Mouse (Mus musculus) frontal cortex, postnatal 25 days (tissue): ENCODE measurements around the gene Rars2.
"Not testable (repeated sequence)": the region's sequence is repeated elsewhere in the genome, so short reads cannot be mapped to it uniquely, and the experiment has no call there.

Source experiments
- DNase-seq, 2 experiments: peaks; one replicate each; pipeline ENCODE4 v3.0.0; 2022; ENCODE audit warnings: low spot score in 2 of 2

Gene Rars2

DNA sequence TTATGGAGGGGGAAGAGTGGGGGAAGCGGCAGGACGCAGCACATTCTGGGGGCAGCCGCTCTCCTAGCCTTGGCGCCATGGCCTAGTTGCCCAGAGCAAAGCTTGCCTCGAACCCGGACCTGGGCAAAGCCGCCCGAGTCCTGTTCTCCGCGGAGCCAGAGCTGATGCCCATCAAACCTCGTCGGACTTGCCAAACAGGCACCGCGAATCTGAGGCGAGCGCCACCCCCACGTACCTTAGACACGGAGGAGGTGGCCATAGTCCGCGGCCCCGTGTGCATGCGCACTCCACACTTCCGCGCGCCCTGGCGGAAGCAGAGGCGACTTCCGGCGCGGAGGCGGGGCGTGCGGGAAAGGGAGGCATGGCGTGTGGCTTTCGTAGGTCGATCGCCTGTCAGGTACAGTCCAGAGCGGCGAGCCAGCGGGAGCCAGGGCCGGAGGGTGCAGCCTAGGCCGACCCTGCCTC is at the start of gene Rars2, which contains the start of gene Orc3:
TSS of gene Rars2 (plus strand) at position 328 of the 465 bp plus-strand sequence.
TSS of gene Orc3 (minus strand) at position 315 of the 465 bp plus-strand sequence.
- DNase-seq: peak; percentile 80 to 91

GRCm38 (mm10) chr4:34566226-34566625 is 48.5 kb upstream of the Rars2 start:
- no peak for DNase-seq

GRCm38 (mm10) chr4:34572876-34573275 is 41.9 kb upstream of the Rars2 start:
- no peak for DNase-seq

- no peak for DNase-seq
Observed at GRCm38 (mm10) chr4:34577028-34577427, 37.7 kb upstream of the Rars2 start.

DNA sequence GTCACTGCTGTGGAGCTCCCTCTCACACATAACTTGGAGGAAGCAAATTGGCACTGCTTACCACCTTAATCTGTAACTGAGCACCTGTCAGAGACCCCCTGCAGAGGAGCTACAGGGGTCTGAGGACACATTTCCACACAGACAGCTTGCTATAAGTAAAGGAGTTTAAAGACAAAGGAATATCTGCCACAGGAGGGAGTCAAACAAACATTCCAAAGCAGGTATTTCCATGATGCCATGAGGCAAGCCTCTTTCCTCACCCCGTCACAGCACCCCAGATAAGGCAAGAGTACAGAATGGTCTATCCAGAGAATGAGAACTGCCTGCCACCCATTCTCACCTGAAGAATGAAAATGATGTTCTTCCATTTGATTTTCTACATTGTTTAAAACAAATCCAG is 35.5 kb upstream of the Rars2 start:
- DNase-seq: no peak

GRCm38 (mm10) chr4:34581489-34581888 is 33.3 kb upstream of the Rars2 start:
- not testable (repeated sequence) for DNase-seq

GRCm38 (mm10) chr4:34581990-34582389 is 32.8 kb upstream of the Rars2 start:
- no peak for DNase-seq

DNA sequence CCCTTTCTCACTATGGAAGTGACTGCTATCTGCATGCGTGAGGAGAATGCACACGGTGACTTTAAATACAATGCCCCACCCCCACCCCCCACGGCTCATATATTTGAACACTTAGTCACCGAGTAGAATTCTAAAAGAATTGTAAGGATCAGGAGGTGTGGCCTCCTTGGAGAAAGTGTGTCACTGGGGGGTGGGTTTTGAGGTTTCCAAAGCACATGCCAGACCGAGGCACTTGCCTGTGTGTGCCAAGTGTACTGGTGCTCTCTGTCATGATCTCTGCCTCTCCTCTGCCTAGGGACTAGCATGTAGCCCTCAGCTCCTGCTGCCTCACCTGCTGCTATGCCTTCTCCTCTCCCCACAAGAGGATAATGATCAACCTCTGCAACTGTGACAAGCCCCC is 32.3 kb upstream of the Rars2 start:
- no peak for DNase-seq

DNA sequence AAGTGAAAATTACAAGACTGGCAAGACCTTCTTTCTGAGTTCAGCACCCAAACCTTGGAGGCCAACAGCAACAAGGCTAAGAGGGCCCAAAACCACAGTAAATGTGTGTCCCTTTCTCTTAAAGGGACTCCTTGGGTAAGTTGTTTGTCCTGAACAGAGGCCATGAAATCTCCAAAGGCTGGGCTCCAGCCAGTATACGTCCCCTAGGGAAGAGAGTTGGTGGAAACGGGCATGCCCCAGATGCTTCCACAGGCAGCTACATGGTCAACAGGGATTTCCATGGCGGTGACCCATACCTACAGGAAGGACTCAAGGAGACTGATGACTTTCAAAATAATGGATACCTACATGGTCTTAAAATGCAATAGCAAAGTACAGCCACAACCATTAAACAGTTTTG is 31.3 kb upstream of the Rars2 start:
- no peak for DNase-seq

GRCm38 (mm10) chr4:34584871-34585607 is 29.7 kb upstream of the Rars2 start:
- no peak for DNase-seq

DNA sequence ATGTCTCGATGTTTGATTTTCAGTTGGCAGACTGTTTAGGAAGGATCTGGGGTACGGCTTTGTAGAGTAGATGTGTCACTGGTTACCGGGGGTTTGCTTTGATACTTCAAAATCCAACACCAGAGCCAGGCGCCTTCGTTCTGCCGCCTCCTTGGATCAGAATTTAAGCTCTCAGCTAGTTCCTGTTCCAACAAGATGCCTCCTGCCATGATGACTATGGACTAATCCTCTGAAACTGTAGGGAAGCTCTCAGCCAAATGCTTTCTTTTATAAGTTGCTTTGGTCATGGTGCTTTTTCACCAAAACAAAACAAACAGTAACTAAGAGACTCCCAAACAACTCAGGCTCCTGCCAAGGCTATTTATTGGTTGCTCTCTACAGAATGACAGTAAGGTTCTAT is 11.6 kb upstream of the Rars2 start:
- no peak for DNase-seq

DNA sequence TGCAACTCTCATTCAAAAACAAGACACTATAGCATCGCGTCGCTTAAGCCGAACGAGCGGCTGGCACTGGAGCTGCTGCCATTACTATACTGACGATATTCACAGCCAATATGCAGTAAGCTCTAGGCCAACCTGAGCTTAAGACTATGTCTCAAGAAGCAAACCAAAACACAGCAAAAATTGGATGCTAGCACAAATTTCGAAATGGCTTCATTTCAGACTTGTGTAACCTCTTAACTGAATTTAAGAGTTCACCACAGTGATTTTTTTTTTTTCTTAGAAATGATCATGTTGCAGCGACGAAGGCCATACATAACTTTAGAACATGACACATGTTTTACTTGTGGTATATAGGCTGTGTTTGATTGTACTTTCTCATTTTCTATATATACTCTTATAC is 8.1 kb upstream of the Rars2 start:
- DNase-seq: no peak

DNA sequence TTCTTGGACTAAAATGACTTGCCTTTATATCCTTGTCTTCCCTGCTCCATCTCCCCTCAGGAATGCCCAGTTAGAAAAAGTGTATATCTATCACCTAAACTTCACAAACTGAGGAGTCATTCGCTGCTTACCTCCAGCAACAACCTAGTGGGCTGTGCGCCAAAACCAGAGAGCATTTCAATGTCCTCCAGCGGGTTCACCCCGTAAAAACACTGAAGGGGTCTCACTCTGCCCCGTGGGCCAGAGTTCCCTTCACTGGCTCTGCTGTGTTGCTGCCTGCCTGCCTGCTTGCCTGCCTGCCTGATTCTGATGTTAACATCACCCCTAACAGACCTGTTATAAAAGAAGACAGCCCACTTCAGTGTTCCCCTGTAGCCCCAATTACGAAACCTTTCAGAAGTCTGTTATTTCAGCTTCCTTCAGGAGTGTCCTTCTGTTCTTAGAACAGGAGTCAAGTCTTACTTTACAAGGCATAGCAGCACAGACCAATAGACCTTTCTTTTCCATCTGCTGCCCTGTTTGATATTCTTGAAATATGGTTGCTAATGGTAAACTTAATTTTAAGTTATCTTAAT is 1.1 kb upstream of the Rars2 start:
- DNase-seq: no peak

- DNase-seq: peak; percentile 21
Observed at GRCm38 (mm10) chr4:34615303-34615702, 546 bp downstream of the Rars2 start.

DNA sequence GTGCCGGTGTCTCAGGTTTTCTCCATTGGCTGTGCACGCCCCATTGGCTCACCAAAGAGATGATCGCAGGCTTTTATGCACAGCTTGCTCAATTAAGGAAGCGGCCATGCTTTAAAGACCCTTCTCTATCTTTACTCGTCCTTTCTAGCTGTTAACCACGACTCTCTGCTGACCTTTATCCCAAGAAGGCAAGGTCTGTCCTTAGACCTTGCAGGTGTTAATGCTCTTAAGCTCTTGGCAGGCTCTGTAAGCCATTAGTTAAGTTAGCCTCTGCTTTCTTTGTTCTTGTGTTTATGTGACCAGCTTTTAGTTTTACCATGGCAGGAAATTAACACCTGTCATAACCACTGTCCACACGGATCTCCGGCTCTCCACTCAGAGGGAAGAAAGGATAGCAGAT is 1.4 kb downstream of the Rars2 start:
- no peak for DNase-seq

- no peak for DNase-seq
Observed at GRCm38 (mm10) chr4:34625556-34625955, 10.8 kb downstream of the Rars2 start.

DNA sequence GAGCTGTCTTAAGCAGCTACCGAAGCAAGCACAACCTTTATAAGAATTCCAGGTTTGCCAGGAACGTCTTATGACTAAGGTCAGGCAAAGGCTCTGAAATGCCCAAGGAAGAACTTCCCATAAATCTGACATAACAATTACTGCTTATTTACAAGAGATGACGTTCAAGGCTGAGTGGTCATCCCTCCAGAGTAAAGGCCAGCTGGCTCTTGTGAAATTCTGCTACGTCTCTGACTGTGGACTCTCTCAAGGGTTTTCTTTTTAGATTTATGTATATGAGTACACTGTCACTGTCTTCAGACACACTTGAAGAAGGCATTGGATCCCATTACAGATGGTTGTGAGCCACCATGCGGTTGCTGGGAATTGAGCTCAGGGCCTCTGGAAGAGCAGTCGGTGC is 11.6 kb downstream of the Rars2 start:
- DNase-seq: no peak

DNA sequence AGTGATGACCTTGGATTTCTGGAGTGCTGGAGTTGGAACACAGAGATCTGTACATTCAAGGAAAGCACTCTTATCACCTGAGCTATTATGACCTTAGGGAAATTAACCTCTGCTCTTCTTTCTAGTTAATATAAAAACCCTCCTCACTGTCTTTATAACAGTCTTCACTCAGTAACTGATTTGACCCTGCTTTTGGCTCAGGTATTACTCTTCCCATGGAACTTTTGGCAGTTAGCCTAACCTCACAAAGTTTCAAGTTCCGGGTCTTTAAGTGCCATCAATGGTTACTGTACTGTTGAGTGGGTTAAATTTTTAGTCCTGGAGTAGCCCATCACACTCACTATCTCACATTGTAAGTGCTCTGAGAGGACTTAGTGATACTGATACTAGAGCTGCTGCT is 15.2 kb downstream of the Rars2 start:
- DNase-seq: no peak

GRCm38 (mm10) chr4:34634129-34634528 is 19.4 kb downstream of the Rars2 start:
- DNase-seq: no peak

- no peak for DNase-seq
Observed at GRCm38 (mm10) chr4:34636036-34636435, 21.3 kb downstream of the Rars2 start.

- DNase-seq: no peak
Observed at GRCm38 (mm10) chr4:34637386-34637785, 22.6 kb downstream of the Rars2 start.

GRCm38 (mm10) chr4:34637851-34638250 is 23.1 kb downstream of the Rars2 start:
- no peak for DNase-seq

- no peak for DNase-seq
Observed at GRCm38 (mm10) chr4:34639745-34640364, 25.1 kb downstream of the Rars2 start.
